Mouse (Mus musculus) adrenal gland, postnatal 10 days (tissue): ENCODE data around the gene Olfr283. TPM values are rescaled to one million over a fixed set of nuclear protein-coding genes. Genes with fewer than 3 reads are reported as not detected.
"Not testable (repeated sequence)": the region's sequence is repeated elsewhere in the genome, so short reads cannot be mapped to it uniquely, and the experiment has no call there.

ENCODE experiments used
- DNase-seq: peaks from one replicate; pipeline ENCODE4 v3.0.0; 2021; ENCODE audit warnings: mixed read lengths
- long read RNA-seq, 2 experiments: library from polyadenylated mRNA; stranded (forward); transcript quantifications; one replicate each; pipeline ENCODE4 v2.0.0; 2021
- total RNA-seq, 2 experiments: library from RNA; stranded (reverse); gene quantifications; 2 replicates each; pipeline ENCODE4 v1.2.3; 2021

Olfr283 gene
- not detected for total RNA-seq
- long read RNA-seq, experiment 1, result 0 reads
- long read RNA-seq, experiment 2, result 0 reads

DNA sequence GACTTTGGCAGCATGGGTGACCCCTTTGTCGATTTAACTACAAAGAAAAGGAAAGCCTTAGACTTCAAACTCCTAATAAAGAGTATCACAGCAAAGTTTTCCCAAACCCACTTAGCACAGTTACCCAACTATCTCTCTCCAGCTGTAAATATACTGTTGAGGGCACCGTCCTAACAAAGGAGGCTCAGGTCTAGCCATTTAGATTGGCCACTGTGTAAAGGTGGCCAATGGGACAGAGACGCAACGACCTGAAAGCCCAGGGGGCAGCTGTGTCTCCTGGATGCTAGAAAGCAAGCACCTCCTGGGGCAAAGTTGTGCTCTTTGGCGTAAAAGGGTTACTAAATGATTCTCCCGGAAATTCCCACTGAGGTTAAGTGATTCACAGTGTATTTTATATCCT is at the start of gene Olfr283:
Gene Olfr283 (minus strand): TSS at position 101 of the 400 bp plus-strand sequence.
- DNase-seq, result no peak

DNA sequence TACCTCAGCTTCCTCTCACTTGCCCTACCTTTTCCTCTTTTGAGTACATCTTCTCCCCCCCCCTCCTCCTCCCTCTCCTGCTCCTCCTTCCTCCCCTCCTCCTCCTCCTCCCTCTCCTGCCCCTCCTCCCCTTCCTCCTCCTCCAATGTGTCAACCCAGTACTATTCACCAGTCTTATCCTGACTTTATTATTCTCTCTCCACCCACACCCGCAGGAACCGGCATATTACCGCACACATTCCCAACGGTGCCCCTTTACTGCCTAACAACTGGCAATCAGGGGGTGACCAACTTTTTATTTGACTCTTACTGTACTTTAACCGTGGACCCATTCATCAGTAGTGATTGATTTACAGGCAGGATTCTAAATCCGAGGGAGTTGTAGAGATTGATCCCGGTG is 44.4 kb upstream of the Olfr283 start:
- no peak for DNase-seq

DNA sequence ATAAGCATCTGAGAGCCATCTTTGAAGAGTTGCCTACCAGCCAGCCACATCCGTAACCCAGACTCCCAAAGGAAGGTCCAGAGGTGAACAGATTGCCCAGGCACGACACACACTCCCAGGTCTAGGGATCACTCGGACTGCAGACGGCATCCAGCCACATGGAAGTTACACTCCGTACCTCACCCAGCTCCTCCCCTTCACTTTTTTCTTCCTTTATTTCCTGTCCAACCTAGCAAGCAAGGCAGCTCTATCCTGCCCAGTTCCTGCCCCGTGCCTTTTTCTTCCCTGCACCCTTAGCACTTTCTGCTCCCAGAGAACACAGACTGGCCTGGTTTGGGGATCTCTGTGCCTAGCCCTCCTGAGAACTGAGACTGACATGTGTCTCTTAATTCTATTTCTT is 44.0 kb upstream of the Olfr283 start:
- no peak for DNase-seq

DNA sequence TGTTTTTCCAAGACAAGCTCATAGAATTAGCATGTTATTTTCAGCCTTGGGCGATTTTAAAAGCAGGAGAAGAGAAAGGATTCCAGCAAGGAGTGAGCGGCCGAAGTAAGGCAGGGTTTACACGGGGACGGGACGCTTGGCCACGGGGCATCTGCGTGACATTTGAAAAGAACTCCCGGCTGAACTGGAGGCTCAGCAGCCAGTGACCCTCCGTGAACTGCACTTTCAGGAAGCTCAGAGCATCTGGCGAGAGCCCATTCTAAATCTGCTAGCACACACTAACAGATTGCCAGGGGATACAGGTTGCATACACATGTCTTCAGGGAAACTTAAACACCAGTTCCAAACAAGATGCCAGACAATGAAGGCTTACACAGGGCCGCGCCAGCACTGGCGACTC is 43.6 kb upstream of the Olfr283 start:
- DNase-seq, result no peak

DNA sequence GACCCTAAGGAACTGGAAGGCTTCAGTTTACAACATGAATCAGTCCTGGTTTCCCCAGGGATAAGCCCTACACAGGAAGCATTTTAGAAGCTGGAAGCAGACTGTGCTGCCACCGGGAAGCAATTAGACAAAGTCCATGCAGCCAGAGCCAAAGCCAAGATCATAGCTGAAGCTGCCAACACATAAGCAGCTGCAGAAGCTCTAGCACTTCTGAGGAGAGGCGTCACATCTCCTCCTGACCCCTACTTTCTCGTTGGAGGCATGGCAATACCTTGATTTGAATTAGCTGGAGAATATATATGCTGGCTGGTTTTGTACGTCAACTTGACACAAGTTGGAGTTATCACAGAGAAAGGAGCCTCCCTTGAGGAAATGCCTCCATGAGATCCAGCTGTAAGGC is 40.2 kb upstream of the Olfr283 start:
- no peak for DNase-seq

DNA sequence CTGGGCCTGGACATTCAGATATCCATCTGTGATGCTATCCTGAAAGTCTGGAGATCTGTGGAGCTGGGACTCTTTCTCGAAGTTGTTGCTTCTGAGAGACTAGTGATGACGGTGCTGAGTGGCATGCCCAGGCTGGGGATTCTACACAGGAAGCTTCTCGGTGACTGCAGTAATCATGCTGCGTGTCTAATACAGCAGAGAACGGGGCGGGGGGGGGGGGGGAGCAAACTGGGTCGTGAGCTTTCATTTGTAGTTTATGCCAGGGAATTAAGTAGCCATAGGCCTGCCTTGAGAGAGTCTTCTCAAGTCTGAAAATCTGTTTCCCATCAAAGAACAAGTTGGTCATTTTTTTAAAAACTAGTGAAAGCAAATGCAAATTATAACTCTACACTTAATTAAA is 37.4 kb upstream of the Olfr283 start:
- DNase-seq, result no peak

DNA sequence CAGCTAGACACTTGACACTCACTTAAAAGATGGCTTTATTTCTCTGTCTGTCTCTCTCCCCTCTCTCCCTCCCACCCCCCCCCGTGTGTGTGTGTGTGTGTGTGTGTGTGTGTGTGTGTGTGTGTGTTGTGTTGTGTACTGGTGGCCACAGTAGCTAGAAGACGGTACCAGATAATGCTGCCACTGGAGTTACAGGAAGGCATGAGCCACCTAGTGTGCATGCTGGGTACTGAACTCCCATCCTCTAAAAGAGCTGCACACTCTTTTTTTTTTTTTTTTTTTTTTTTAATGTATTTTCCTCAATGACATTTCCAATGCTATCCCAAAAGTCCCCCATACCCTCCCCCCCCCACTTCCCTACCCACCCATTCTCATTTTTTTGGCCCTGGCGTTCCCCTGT is 36.5 kb upstream of the Olfr283 start:
- DNase-seq, result not testable (repeated sequence)

DNA sequence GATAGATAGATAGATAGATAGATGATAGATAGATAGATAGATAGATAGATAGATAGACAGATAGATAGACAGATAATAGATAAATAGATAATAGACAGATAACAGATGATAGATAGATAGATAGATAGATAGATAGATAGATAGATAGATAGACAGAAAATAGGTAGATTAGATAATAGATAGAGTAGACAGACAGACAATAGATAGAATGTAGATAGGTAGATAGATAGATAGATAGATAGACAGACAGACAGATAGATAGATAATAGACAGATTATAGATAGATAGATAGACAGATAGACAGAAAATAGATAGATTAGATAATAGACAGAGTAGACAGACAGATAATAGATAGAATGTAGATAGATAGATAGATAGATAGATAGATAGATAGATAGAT is 36.1 kb upstream of the Olfr283 start:
- not testable (repeated sequence) for DNase-seq

DNA sequence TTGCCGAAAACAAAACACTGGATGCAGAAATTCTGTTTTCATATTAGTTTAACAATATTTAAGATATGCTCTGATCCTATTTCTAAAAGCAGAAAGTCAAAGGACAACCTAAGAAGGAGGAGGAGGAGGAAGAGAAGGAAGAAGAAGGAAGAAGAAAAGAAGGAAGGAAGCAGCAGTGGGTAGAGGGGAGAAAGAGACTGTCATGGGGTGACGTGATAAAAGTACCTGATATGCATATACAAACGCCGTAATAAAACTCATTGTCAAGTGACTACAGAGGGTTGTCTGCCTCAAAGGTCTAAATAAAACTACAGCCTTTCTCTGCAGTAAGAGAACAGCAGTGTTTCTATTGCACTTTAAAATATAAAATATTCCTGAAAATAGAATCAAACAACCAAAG is 35.2 kb upstream of the Olfr283 start:
- no peak for DNase-seq

DNA sequence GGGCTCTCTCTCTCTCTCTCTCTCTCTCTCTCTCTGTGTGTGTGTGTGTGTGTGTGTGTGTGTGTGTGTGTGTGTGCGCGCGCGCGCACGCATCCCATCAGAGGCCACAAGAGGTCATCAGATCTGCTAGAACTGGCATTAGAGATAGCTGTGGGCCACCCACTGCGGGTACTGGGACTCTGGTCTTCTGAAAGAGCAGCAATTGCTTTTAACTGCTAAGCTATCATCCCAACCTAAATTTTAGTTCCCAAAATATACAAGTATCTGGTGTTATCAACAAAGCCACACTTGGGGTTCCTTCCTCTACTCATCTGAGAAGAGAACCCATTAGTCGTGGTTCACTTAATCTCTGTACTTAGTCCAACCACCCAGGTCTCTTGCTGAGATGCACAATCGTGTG is 29.5 kb upstream of the Olfr283 start:
- DNase-seq, result no peak

DNA sequence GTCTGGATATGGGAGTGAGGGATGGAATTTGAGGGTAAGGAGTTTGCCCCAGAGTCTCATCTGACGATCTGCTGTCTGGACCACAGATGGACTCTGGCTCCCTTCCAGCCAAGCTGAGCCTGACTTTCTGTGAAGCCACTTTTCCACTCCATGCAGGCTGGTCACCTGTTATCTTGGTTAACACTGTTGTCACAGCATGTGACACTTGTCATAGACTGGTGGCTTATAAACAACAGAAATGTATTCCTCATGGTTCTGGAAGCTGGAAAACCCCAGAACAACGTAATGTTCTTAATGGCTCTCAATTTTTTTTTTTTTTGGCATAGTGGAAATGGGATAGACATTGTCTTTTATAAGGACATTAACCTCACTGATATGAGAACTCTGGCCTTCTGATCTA is 28.9 kb upstream of the Olfr283 start:
- DNase-seq, result no peak

DNA sequence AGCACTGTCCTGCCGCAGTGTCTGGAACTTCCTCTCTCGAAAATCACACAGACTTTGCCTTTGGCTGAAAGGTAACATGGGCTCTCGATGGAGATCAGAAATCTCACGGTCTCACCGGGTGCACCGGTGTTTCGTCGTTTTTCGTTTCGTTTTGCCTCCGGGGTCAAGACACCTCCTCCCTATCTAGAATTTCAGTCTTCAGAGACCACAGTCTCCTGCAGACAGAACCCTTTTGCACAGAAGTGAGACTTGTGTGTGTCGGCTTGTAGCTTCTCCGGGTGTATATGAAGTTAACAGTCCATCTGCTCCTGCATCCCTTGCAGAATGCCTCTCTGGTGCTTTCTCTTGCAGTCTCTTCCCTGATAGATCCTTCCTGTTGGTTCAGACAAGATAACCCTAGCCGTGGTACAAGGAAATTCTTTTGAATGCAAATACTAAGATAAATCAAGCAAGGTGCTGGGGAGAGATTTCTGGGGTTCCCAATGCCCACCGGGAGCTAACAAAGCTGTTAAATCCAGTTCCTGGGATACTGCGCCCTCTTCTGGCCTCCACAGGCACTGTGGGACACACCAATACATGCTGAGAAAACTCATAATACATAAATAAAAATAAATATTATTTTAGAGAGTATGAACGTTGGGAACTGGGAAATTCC is 27.8 kb upstream of the Olfr283 start:
- DNase-seq, result peak; percentile 69

DNA sequence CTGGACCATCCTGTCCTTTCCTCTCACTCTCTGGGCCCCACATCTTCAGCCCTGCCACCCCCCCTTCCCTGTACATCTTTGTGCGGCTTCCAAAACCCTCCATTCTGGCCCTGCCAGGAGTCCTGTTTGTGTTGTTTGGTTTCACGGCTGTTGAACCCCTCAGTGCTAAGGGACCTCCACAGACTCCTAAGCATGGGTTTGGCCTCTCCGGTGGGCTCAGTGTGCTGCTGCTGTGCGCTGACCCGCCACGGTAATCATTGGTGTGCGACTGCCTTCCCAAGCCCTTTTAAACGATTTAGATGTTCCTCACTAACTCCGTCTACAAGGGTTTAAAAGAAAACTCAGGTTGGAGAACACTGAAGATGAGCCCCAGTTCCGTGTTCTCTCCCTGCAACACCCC is 21.6 kb upstream of the Olfr283 start:
- DNase-seq, result no peak

DNA sequence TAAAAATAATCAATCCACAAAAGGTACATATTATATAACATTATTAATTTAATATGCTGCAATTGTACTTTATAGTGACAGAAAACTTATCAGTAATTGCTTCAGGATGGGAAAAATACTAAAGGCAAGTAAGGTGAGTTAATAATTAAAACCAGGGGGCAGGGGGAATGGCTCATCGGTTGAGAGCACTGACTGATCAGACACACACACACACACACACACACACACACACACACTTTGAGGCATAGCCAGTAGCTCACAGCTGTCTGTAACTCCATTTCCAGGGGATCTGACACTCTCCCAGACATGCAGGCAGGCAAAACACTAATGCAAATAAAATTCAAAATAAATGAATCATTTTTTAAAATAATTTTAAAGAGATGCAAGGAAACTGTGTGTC is 16.4 kb upstream of the Olfr283 start:
- DNase-seq, result no peak

DNA sequence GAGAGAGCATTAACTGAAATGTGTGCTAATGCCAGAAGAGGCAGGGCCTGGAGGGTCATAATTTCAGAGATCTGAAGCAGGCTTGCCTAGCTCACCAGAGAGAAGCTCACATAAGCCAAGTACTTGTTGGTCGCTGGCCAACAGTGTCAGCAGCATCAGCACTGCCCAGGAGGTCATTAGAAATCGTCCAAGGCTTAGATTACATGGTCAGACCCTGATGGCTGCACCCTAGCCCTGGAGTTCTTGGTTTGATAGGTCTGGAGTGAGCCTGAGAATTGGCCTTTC is 11.1 kb upstream of the Olfr283 start:
- DNase-seq, result peak; percentile 71

DNA sequence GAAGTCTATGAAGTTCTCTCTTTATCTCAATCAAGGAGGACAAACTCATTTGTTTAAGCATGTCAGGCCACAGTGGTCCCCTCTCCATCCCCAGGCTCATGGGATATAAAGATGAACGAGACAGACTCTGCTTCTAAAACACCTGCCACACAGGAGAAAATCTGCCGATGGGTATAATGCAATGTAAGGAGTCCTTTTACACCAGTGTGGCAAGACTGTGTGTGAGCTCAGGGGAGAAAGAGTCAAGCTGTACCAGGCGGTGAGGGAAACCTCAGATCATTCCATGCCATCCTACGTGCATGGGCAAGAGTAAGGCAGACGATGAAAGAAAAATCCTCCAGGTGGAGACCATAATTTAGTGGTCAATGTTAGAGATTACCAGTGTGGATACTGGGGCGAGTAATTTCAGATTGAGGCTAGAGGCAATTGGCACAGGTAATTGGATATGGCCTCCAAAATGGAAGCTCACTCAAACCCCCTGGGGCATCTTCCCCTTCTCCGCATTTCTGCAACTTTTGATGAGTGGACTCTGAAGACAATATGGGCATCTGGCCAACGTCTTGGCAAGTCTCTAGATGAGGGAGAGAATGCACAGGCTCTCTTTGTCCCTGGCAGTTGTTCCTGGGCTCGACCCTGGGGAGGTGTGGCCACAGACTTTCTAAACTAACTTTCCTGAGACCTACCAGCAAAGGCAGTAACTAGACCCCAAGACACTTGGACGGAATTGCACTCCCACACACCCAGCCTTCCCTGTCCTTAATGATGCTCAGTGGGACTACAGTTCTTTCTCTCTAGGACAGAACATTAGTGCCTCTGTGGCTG is 10.5 kb upstream of the Olfr283 start:
- DNase-seq, result peak; percentile 31

DNA sequence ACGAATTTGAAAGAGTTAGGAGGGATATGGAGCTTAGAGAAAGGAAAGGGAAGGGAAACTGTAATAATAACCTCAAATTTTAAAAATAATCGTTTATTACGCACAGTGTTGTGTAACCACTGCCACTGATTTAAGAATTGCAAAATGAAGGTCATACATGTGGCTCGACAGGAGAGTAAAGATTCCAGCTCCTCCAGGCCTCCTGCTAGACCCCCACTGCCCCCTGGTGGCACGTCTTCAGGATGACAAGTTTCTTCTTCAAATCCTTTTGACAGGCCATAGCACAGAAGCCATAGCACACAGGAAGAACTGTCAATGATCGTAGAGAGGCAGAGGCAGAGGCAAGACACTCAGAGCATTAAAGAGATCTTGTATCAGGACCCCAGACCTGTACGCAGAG is 9.1 kb upstream of the Olfr283 start:
- DNase-seq, result peak; percentile 90

DNA sequence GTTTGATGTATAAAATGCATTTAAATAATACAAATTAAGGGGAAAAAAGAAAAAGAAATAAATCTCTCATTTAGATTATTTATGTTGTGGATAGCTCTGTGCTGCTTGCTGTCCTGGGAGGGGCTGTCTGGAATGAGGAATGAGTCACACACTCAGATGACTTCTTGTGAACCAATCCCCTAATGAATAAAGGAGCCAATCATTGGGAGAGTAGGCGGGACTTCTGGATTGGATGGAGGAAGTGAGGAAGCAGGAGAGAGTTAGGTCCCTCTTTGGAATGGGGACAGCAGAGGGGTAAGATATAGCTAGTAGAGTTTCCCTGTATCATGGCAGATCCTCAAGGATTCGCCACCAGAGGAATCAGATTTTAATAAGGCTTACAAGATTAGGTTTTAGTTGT is 6.9 kb upstream of the Olfr283 start:
- DNase-seq, result no peak

DNA sequence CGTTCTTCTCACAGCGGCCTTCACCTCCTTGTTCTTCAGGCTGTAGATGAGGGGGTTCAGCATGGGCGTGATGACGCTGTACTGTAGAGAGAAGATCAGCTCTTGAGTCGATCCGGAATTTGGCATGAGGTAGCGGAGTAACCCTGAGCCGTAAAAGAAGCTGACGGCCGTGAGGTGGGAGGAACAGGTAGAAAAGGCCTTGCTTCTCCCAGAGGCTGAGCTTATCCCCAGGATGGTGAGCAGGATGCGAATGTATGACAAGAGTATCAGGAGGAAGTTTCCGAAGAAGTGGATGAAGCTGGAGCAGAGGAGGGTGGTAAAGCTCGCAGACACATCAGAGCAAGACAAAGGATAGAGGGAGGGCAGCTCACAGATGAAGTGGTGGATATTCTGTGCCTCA is 2.5 kb downstream of the Olfr283 start:
- DNase-seq, result no peak

DNA sequence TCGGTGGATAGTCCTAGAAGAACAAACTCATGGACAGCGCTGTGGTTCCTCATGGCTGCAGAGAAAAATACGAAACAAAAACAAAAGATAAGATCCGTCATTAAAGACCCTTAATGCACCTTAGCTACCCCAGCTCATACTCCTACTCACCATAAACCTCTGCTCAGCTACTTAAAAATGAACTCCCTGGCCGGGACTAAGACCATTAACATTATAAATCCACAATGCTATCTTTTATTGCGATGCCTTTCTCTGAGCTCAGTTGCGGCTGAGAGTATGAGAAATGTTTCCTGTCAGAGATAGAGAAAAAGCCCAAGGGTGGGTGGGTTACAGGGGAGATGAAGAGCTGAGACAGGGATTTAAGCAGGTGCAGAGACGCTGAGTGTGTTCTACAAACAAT is 39.9 kb downstream of the Olfr283 start, which contains the start of gene Olfr284:
Gene Olfr284 (minus strand): TSS at position 101 of the 400 bp plus-strand sequence.
- no peak for DNase-seq
